Mouse (Mus musculus): ENCODE results near the gene Rbfox3. TPM values are rescaled to one million over a fixed set of nuclear protein-coding genes. Genes with fewer than 3 reads are reported as not detected.
"Not testable (repeated sequence)": the region's sequence is repeated elsewhere in the genome, so short reads cannot be mapped to it uniquely, and the experiment has no call there.

The Rbfox3 gene
- polyA plus RNA-seq, 1 experiment from 2014 or later, result 55.2 TPM

DNA sequence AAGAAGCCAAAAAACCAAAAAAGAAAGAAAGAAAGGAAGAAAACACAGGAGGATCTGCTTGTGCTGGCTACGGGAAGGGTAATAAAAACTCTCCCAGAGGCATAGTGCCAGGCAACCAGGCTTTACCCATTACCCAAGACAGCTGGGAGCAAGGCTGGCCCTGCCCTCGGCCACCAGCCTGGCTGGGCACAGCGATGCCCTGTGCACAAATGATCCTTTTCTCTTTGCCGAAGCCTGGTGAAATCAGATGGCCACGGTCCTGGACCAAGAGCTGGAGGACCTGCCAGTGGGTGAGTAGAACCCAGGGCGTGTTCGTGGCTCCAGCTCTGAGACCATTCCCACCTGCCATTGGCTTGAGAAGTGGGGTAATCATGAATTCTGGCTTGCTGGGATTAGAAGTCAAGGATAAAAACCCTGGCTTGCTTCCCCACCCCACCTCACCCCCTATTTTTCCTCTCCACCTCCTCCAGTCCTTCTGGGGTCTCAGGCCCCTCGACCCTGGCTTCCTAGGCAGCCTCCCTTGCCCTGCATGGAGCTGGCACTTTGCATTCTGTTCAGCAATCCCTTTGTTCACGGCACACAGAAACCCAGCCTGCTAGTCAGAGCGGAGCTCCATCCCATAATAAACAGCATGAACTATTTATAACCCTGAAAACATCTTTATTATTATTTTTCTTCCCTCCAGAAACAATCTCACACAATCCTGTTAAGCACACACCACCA, 118.3 kb downstream of the Rbfox3 start:
- H3K27me3 ChIP-seq, result no peaks in the 10 kb centered on the region
- peaks cover 56% of the 10 kb centered on the region for H3K4me1 ChIP-seq (replicated peaks)
- WGBS, result 38% methylated on average over 10 of the region's 10 CpGs
- peak overlapping the region; percentile 98 for H3K27ac ChIP-seq
- no peak overlapping the region for H3K4me3 ChIP-seq
- peak overlapping the region; percentile 15; the same call in 1 of the 2 replicates for H3K4me2 ChIP-seq
- H3K9ac ChIP-seq, result peak overlapping the region; percentile 69
- no peaks in the 10 kb centered on the region for H3K36me3 ChIP-seq
- peaks cover 4% of the 10 kb centered on the region for H3K9me3 ChIP-seq
- ATAC-seq (ENCODE audit: low FRiP score), result peak; percentile 44

GRCm38 (mm10) chr11:118792163-118792915, 119.1 kb downstream of the Rbfox3 start:
- peak overlapping the region; percentile 98 for H3K27ac ChIP-seq
- no peak overlapping the region for H3K4me3 ChIP-seq
- H3K4me2 ChIP-seq, result no peak overlapping the region
- H3K36me3 ChIP-seq, result no peaks in the 10 kb centered on the region
- WGBS, result 62% methylated on average over 9 of the region's 9 CpGs
- peaks cover 55% of the 10 kb centered on the region for H3K4me1 ChIP-seq (replicated peaks)
- H3K9me3 ChIP-seq, result peaks cover 10% of the 10 kb centered on the region
- ATAC-seq (ENCODE audit: low FRiP score), result 0 out of 2 replicates have a peak, but pooled peaks have one; percentile 5
- no peaks in the 10 kb centered on the region for H3K27me3 ChIP-seq
- peak overlapping the region; percentile 69 for H3K9ac ChIP-seq

DNA sequence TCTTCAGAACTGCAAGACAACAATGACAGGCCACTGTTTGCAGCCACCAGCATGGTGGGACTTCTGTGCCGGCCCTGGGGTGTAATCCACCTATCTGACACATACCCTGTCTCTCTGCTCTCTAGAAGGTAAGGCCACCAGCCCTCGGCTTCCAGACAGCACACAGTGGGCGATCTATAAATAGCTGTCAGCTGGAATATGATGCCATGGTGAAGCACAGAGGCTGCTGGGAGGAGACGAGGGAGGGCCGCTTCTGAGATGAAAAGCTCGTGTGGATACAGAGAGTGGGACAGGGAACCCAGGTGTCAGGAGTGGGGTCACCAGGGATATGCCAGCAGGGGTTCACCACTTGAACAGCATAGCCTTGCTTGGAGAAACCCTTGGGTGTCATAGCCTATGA, 120.0 kb downstream of the Rbfox3 start:
- Histone ChIP-seq H3K9ac (peak overlapping the region; percentile 20; the same call in 1 of the 2 replicates), H3K4me3 (no peak overlapping the region), H3K9me3 (peaks cover 10% of the 10 kb centered on the region), H3K4me2 (no peak overlapping the region), H3K4me1 (replicated peaks) (peaks cover 55% of the 10 kb centered on the region), H3K27me3 (no peaks in the 10 kb centered on the region), H3K27ac (peak overlapping the region; percentile 98), H3K36me3 (no peaks in the 10 kb centered on the region)
- 66% methylated on average over 6 of the region's 6 CpGs for WGBS
- no peak for ATAC-seq (ENCODE audit: low FRiP score)

DNA sequence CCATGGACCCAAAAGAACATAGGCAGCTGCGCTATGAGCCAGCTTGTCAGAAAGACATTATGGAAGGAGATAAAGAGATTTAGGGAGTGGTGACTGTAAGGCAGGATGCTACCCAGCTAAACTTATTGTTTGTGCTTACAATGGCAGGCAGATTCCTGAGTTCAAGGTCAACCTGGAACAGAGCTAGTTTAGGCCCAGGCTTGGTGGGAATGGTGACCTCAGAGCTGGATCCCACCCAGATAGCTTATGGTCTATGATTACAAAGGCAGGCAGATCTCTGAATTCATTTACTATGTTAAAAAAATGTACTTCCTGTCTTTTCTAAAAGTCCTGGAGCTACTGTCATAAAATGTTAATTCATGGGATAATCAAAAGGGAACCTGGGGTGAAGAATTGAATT, 123.3 kb downstream of the Rbfox3 start:
- peaks cover 27% of the 10 kb centered on the region for H3K4me1 ChIP-seq (replicated peaks)
- no peak overlapping the region for H3K27ac ChIP-seq
- H3K9me3 ChIP-seq, result peaks cover 10% of the 10 kb centered on the region
- no peaks in the 10 kb centered on the region for H3K27me3 ChIP-seq
- no peak overlapping the region for H3K9ac ChIP-seq
- H3K36me3 ChIP-seq, result 0 out of 2 replicates have a peak, but pooled peaks cover 4% of the 10 kb centered on the region
- 95% methylated on average over 1 of the region's 1 CpGs for WGBS
- no peak for ATAC-seq (ENCODE audit: low FRiP score)
- no peak overlapping the region for H3K4me2 ChIP-seq
- H3K4me3 ChIP-seq, result no peak overlapping the region

GRCm38 (mm10) chr11:118782677-118783076, 128.7 kb downstream of the Rbfox3 start:
- Histone ChIP-seq H3K4me2 (no peak overlapping the region), H3K4me3 (no peak overlapping the region), H3K9me3 (0 out of 2 replicates have a peak, but pooled peaks cover 2% of the 10 kb centered on the region), H3K4me1 (replicated peaks) (peaks cover 39% of the 10 kb centered on the region), H3K27ac (peak overlapping the region; percentile 78), H3K36me3 (0 out of 2 replicates have a peak, but pooled peaks cover 4% of the 10 kb centered on the region), H3K27me3 (no peaks in the 10 kb centered on the region), H3K9ac (no peak overlapping the region)
- 95% methylated on average over 5 of the region's 5 CpGs for WGBS
- ATAC-seq (ENCODE audit: low FRiP score), result no peak

DNA sequence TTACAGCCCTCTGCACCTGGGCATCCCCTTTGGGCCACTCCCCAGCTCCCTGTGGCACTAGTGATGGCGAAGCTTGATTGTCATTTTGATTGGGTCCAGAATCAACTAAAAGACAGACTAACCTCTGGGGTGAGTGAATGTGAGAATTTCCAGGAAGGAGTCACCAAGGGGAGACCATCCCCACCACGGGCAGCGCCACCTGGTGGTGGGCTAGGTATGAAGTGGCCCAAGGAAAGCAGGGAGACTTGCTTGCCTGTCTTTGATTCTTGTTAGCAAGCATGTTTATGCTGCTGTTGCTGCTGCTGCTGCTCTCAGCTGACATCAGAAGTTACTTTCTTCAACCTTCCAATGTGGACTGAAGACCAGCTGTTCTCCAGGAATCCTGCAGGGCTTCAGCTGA, 135.6 kb downstream of the Rbfox3 start:
- H3K9ac ChIP-seq, result no peak overlapping the region
- H3K4me1 ChIP-seq (replicated peaks), result peaks cover 77% of the 10 kb centered on the region
- no peak overlapping the region for H3K4me3 ChIP-seq
- 16% methylated on average over 3 of the region's 3 CpGs for WGBS
- no peaks in the 10 kb centered on the region for H3K9me3 ChIP-seq
- no peaks in the 10 kb centered on the region for H3K36me3 ChIP-seq
- H3K27me3 ChIP-seq, result no peaks in the 10 kb centered on the region
- ATAC-seq (ENCODE audit: low FRiP score), result no peak
- H3K27ac ChIP-seq, result peak overlapping the region; percentile 71
- H3K4me2 ChIP-seq, result no peak overlapping the region

DNA sequence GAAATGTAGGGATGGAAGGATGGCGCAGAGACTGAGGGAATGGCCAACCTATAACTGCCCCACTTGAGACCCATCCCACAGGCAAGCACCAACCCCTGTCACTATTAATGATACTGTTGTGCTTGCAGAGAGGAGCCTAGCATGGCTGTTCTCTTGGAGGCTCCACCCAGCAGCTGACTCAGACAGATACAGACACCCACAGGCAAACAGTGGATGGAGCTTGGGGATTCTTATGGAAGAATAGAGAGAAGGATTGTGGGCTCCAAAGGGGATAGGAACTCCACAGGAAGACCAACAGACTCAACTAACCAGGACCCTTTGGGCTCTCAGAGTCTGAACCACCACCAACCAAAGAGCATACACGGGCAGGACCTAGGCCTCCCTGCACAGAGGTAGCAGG, 136.6 kb downstream of the Rbfox3 start:
- not testable (repeated sequence) for ATAC-seq (ENCODE audit: low FRiP score); H3K27me3 ChIP-seq; H3K4me2 ChIP-seq; H3K27ac ChIP-seq; H3K9ac ChIP-seq; H3K4me3 ChIP-seq; H3K9me3 ChIP-seq; H3K36me3 ChIP-seq
- H3K4me1 ChIP-seq (replicated peaks), result peaks cover 78% of the 10 kb centered on the region
- 90% methylated on average over 2 of the region's 2 CpGs for WGBS

DNA sequence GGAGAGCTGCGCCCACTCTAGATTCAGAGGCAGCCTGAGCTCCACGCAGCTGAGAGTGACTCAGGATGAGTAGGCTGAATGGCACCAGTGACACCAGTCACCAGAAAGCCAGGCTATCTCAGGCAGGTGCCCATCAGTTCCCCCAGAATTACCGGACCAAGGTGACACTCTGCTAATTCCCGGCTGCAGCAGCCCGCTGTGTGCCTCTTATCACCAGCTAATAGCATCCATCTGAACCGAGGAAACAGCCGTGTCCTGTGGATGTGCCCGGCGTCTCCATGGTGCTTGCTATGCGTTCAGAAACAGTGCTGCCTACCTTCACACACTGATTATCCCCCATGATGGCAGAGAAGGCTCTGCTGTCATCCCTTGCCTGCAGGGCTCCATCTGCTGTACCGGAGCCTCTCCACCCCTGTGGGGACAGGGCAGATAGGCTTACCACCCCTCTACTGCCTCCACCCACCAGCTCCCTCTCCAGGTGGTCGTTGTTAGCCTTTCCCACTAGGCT, 138.3 kb downstream of the Rbfox3 start:
- Histone ChIP-seq H3K36me3 (no peaks in the 10 kb centered on the region), H3K9me3 (no peaks in the 10 kb centered on the region), H3K27ac (peak overlapping the region; percentile 89), H3K4me3 (no peak overlapping the region), H3K4me2 (no peak overlapping the region), H3K9ac (0 out of 2 replicates have a peak overlapping the region, but pooled peaks have one; percentile 43), H3K27me3 (no peaks in the 10 kb centered on the region), H3K4me1 (replicated peaks) (peaks cover 83% of the 10 kb centered on the region)
- no peak for ATAC-seq (ENCODE audit: low FRiP score)
- 38% methylated on average over 12 of the region's 12 CpGs for WGBS

DNA sequence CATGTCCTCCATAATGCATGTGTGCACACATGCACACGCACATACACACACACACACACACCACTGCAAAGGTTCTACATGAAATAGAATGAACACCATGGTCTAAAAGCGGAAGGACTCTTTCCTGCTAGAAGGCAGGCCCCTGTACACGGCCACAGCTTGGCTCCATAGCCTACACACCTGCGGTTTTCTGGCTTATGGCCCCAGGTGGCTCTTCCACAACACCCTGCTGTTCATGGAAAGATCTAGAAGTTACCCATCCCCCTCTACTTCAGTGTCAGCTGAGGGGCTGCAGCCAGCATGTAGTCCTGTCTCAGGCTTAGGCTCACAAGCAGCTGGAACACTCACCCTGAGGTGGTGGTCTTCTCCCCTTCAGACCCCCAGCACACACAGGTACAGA, 140.0 kb downstream of the Rbfox3 start:
- Histone ChIP-seq H3K27ac (peak overlapping the region; percentile 89), H3K4me1 (replicated peaks) (peaks cover 88% of the 10 kb centered on the region), H3K4me2 (no peak overlapping the region), H3K27me3 (no peaks in the 10 kb centered on the region), H3K9ac (peak overlapping the region; percentile 43; the same call in 1 of the 2 replicates), H3K4me3 (no peak overlapping the region), H3K36me3 (no peaks in the 10 kb centered on the region), H3K9me3 (no peaks in the 10 kb centered on the region)
- WGBS, result 85% methylated on average over 4 of the region's 4 CpGs
- ATAC-seq (ENCODE audit: low FRiP score), result no peak

DNA sequence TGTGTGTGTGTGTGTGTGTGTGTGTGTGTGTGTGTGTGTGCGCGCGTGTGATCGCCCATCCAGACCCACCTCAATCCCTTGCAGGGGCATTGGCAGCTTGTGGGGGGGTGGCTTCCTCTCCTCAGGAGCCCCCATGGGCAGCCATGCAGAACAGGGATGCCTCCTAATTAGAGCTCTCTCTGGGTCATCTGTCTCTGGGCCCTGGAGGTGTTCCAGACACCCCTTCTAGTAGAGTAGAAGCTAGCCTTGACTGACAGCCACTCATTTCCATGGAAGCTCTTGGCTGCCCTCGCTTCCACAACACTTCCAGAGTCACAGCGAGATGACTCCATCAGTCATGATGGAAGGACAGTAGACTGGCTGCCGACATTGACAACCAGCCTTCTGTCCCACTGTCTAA, 140.6 kb downstream of the Rbfox3 start:
- no peak for ATAC-seq (ENCODE audit: low FRiP score)
- Histone ChIP-seq H3K4me2 (no peak overlapping the region), H3K9me3 (no peaks in the 10 kb centered on the region), H3K4me1 (replicated peaks) (peaks cover 83% of the 10 kb centered on the region), H3K27me3 (no peaks in the 10 kb centered on the region), H3K9ac (no peak overlapping the region), H3K4me3 (no peak overlapping the region), H3K27ac (peak overlapping the region; percentile 89), H3K36me3 (no peaks in the 10 kb centered on the region)
- 91% methylated on average over 7 of the region's 7 CpGs for WGBS

DNA sequence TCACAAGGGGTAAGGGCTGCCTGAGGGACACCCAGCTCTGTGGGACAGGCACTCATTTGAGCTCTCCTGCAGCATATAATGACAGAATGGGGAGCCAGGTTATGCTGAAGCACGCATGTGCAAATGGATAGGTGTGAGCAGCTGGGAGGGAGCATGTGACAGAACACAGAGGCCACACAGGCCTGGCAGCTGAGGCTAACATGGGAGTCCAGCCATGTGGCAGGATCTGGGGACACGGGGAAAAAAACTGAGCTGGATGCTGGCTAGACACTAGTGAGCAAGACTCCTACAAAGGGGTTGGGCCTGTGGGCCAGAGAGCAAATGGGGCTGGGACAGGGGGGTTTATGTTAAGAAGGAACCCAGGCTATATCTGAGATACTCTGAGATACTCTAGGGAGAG, 141.9 kb downstream of the Rbfox3 start:
- WGBS, result 60% methylated on average over 2 of the region's 2 CpGs
- no peak for ATAC-seq (ENCODE audit: low FRiP score)
- Histone ChIP-seq H3K27ac (peak overlapping the region; percentile 85), H3K4me3 (no peak overlapping the region), H3K4me2 (no peak overlapping the region), H3K4me1 (replicated peaks) (peaks cover 82% of the 10 kb centered on the region), H3K9ac (no peak overlapping the region), H3K27me3 (no peaks in the 10 kb centered on the region), H3K9me3 (no peaks in the 10 kb centered on the region), H3K36me3 (no peaks in the 10 kb centered on the region)

GRCm38 (mm10) chr11:118768441-118768840, 143.0 kb downstream of the Rbfox3 start:
- no peaks in the 10 kb centered on the region for H3K36me3 ChIP-seq
- H3K9me3 ChIP-seq, result no peaks in the 10 kb centered on the region
- no peak overlapping the region for H3K9ac ChIP-seq
- no peaks in the 10 kb centered on the region for H3K27me3 ChIP-seq
- 82% methylated on average over 3 of the region's 3 CpGs for WGBS
- no peak for ATAC-seq (ENCODE audit: low FRiP score)
- H3K4me3 ChIP-seq, result no peak overlapping the region
- peaks cover 71% of the 10 kb centered on the region for H3K4me1 ChIP-seq (replicated peaks)
- no peak overlapping the region for H3K4me2 ChIP-seq
- peak overlapping the region; percentile 85 for H3K27ac ChIP-seq
